Mouse (Mus musculus): ENCODE results near the gene Gm49403.

DNA sequence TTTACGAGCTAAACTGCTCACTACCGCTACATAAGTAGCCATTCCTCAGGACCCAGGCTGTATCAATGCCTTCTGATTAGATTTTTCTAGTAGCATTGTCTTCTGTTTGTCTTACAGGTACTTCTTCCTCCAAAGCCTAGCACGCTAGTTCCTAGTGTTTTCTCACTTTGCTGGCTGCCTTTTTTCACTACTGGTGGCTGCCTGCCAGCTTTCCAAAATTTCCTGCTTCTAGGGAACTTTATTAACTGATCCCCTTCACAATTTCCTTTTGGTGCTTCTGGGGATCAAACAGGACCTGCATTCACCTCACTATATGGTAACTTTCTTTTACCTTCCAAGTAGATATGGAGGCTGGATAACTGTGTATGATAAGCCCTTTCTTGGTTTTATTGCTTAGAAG, 15.3 kb downstream of the Gm49403 start:
- no peak for TF ChIP-seq POLR2A (IDR thresholded peaks at IDR 0.05; ENCODE audit: control insufficient read depth, extremely low read depth, insufficient read depth, low read length, poor library complexity)
- no peak for TF ChIP-seq CTCF (IDR thresholded peaks at IDR 0.05; ENCODE audit: borderline replicate concordance, control insufficient read depth, extremely low read depth, insufficient read depth, low read length, poor library complexity)

Data from thymus, adult 2 months (tissue).